In genomic region chr15:101220905-101221297, GRCm38 (mm10) we compare ENCODE assay signal across 10 mouse cellular contexts. TPM values are rescaled to one million over a fixed set of nuclear protein-coding genes. Genes with fewer than 3 reads are reported as not detected.
DNase-seq lines count a peak whose midpoint lies in the region; ATAC-seq and TF ChIP-seq lines count a peak whose summit lies in the region.
"Had no signal": no experiment of that assay in that cellular context is flagged by ENCODE, and none has a peak within 500 bp of the region (broad histone marks: within the 10 kb centered on the region; RNA-seq: fewer than 3 reads in every experiment).

No protein-coding gene starts in this region.

- H3K36me3 ChIP-seq in kidney, postnatal 0 days (ENCODE audit: insufficient read depth, low read length), result no peaks in the 10 kb centered on the region
- no peaks in the 10 kb centered on the region for H3K36me3 ChIP-seq in intestine, embryonic 15.5 days
- H3K36me3 ChIP-seq in neural tube, embryonic 15.5 days, result no peaks in the 10 kb centered on the region
- H3K36me3 ChIP-seq: G1E had no signal

- 0 out of 2 replicates have a peak, but pooled peaks cover 9% of the 10 kb centered on the region for H3K27me3 ChIP-seq in kidney, postnatal 0 days (ENCODE audit: insufficient read depth, low read length)
- no peaks in the 10 kb centered on the region for H3K27me3 ChIP-seq in intestine, embryonic 15.5 days (replicated peaks)
- H3K27me3 ChIP-seq in neural tube, embryonic 15.5 days (replicated peaks), result 0 out of 2 replicates have a peak, but pooled peaks cover 1% of the 10 kb centered on the region

- no peak overlapping the region for H3K4me3 ChIP-seq in kidney, postnatal 0 days (replicated peaks; ENCODE audit: low read depth, low read length)
- H3K4me3 ChIP-seq in intestine, embryonic 15.5 days (replicated peaks), result no peak overlapping the region
- H3K4me3 ChIP-seq in neural tube, embryonic 15.5 days (replicated peaks), result no peak overlapping the region

- H3K4me1 ChIP-seq in kidney, postnatal 0 days (replicated peaks; ENCODE audit: insufficient read depth, low read length), result peaks cover 12% of the 10 kb centered on the region; the same call in 1 of the 2 replicates
- H3K4me1 ChIP-seq in intestine, embryonic 15.5 days (replicated peaks), result peaks cover 41% of the 10 kb centered on the region
- peaks cover 40% of the 10 kb centered on the region for H3K4me1 ChIP-seq in neural tube, embryonic 15.5 days

- no peak for TF ChIP-seq CTCF in kidney, postnatal 0 days (IDR thresholded peaks at IDR 0.05; ENCODE audit: low read depth)

- ATAC-seq in kidney, postnatal 0 days (replicated peaks; ENCODE audit: low FRiP score, low read depth), result peak; percentile 19
- 0 out of 2 replicates have a peak, but pooled peaks have one; percentile 17 for ATAC-seq in intestine, embryonic 15.5 days
- peak; percentile 14; the same call in 1 of the 2 replicates for ATAC-seq in neural tube, embryonic 15.5 days (ENCODE audit: low FRiP score)
- ATAC-seq in frontal cortex, adult (ENCODE audit: low TSS enrichment), result no peak

- 21% methylated on average over 8 of the region's 8 CpGs for WGBS in kidney, postnatal 0 days
- WGBS in intestine, embryonic 15.5 days, result 14% methylated on average over 8 of the region's 8 CpGs
- 8% methylated on average over 8 of the region's 8 CpGs for WGBS in neural tube, embryonic 15.5 days

- no peak for DNase-seq in kidney, postnatal 0 days (ENCODE audit: low spot score)
- DNase-seq in kidney, adult 11 months, result no peak
- peak; percentile 80 for DNase-seq in embryo, embryonic 11 days
- no peak for DNase-seq in thymus, postnatal 14 days
- DNase-seq in ovary, postnatal 36 days (ENCODE audit: low spot score), result no peak
- DNase-seq: gastrocnemius, postnatal 14 days had no signal

- H3K9ac ChIP-seq in kidney, postnatal 0 days (ENCODE audit: low read depth, low read length), result no peak overlapping the region
- H3K9ac ChIP-seq in intestine, embryonic 15.5 days, result no peak overlapping the region
- H3K9ac ChIP-seq in neural tube, embryonic 15.5 days (replicated peaks), result no peak overlapping the region

- H3K27ac ChIP-seq in kidney, postnatal 0 days, result 0 out of 2 replicates have a peak overlapping the region, but pooled peaks have one; percentile 19
- no peak overlapping the region for H3K27ac ChIP-seq in intestine, embryonic 15.5 days
- no peak overlapping the region for H3K27ac ChIP-seq in neural tube, embryonic 15.5 days (replicated peaks)

- H3K9me3 ChIP-seq in kidney, postnatal 0 days (replicated peaks; ENCODE audit: low read length), result no peaks in the 10 kb centered on the region
- no peaks in the 10 kb centered on the region for H3K9me3 ChIP-seq in intestine, embryonic 15.5 days
- no peaks in the 10 kb centered on the region for H3K9me3 ChIP-seq in neural tube, embryonic 15.5 days (replicated peaks)

- no peak overlapping the region for H3K4me2 ChIP-seq in kidney, postnatal 0 days (ENCODE audit: low read length)
- no peak overlapping the region for H3K4me2 ChIP-seq in intestine, embryonic 15.5 days (replicated peaks)
- H3K4me2 ChIP-seq in neural tube, embryonic 15.5 days, result peak overlapping the region; percentile 47; the same call in 1 of the 2 replicates

RNA-seq across cellular contexts. Expression of gene Grasp, which starts 3.1 kb away (rescaled TPM):
- polyA plus RNA-seq in kidney, postnatal 0 days (2015; fragmentation: Nextera tagmentation; extraction: Ambion mirVana), result 3.7 and 4.0 TPM in 2 replicates
- polyA plus RNA-seq in intestine, embryonic 15.5 days (2015; fragmentation: Nextera tagmentation; extraction: Ambion mirVana), result 3.9 and 4.8 TPM in 2 replicates
- 2.2 and 2.5 TPM in 2 replicates for polyA plus RNA-seq in neural tube, embryonic 15.5 days (2015; fragmentation: Nextera tagmentation; extraction: Ambion mirVana)

RNA-seq across cellular contexts. Expression of gene Nr4a1, which starts 33.2 kb away (rescaled TPM):
- polyA plus RNA-seq in kidney, postnatal 0 days (2015; fragmentation: Nextera tagmentation; extraction: Ambion mirVana), result 8.6 and 9.5 TPM in 2 replicates
- polyA plus RNA-seq in intestine, embryonic 15.5 days (2015; fragmentation: Nextera tagmentation; extraction: Ambion mirVana), result 7.9 and 8.9 TPM in 2 replicates
- 7.9 and 10.6 TPM in 2 replicates for polyA plus RNA-seq in neural tube, embryonic 15.5 days (2015; fragmentation: Nextera tagmentation; extraction: Ambion mirVana)

RNA-seq across cellular contexts. Expression of gene Acvr1b, which starts 47.0 kb away (rescaled TPM):
- 5.8 and 6.4 TPM in 2 replicates for polyA plus RNA-seq in kidney, postnatal 0 days (2015; fragmentation: Nextera tagmentation; extraction: Ambion mirVana)
- polyA plus RNA-seq in intestine, embryonic 15.5 days (2015; fragmentation: Nextera tagmentation; extraction: Ambion mirVana), result 9.1 and 9.3 TPM in 2 replicates
- polyA plus RNA-seq in neural tube, embryonic 15.5 days (2015; fragmentation: Nextera tagmentation; extraction: Ambion mirVana), result 19.3 and 23.1 TPM in 2 replicates
- polyA plus RNA-seq: G1E had no signal
